Mouse (Mus musculus): Measurements from ENCODE around the gene Sap18.
"Not testable (repeated sequence)": the region's sequence is repeated elsewhere in the genome, so short reads cannot be mapped to it uniquely, and the experiment has no call there.

Gene Sap18

GRCm38 (mm10) chr14:57825788-57826751, 28.1 kb downstream of the Sap18 start, which contains the start of the genes Ska3 and Mrpl57:
Gene Ska3, minus strand, starts transcription at chr14:57826185.
Gene Mrpl57, plus strand, starts transcription at chr14:57826234.
- peak; percentile 85 to 89 for DNase-seq (ENCODE audit: low spot score in 2 of 2)

- no peak for DNase-seq (ENCODE audit: low spot score in 2 of 2)
These were observed 29.3 kb downstream of the Sap18 start for GRCm38 (mm10) chr14:57827284-57827683.

GRCm38 (mm10) chr14:57833526-57833925, 35.5 kb downstream of the Sap18 start:
- no peak for DNase-seq (ENCODE audit: low spot score in 2 of 2)

GRCm38 (mm10) chr14:57835157-57835556, 37.2 kb downstream of the Sap18 start:
- no peak for DNase-seq (ENCODE audit: low spot score in 2 of 2)

- DNase-seq (ENCODE audit: low spot score in 2 of 2) = no peak
These were observed 46.6 kb downstream of the Sap18 start for GRCm38 (mm10) chr14:57844535-57844934.

- DNase-seq (ENCODE audit: low spot score in 2 of 2) = not testable (repeated sequence)
These were observed 50.1 kb downstream of the Sap18 start for GRCm38 (mm10) chr14:57848061-57848460.

- DNase-seq (ENCODE audit: low spot score in 2 of 2) = no peak
These were observed 50.7 kb downstream of the Sap18 start for GRCm38 (mm10) chr14:57848646-57849045.

GRCm38 (mm10) chr14:57850330-57850729, 52.4 kb downstream of the Sap18 start:
- DNase-seq (ENCODE audit: low spot score in 2 of 2) = no peak

GRCm38 (mm10) chr14:57852961-57853360, 55.0 kb downstream of the Sap18 start:
- DNase-seq (ENCODE audit: low spot score in 2 of 2) = no peak

- not testable (repeated sequence) for DNase-seq (ENCODE audit: low spot score in 2 of 2)
These were observed 58.1 kb downstream of the Sap18 start for GRCm38 (mm10) chr14:57856037-57856436.
